Mouse (Mus musculus): ENCODE results near the gene Card14. TPM values are rescaled to one million over a fixed set of nuclear protein-coding genes. Genes with fewer than 3 reads are reported as not detected.

Card14 gene
- polyA plus RNA-seq, 1 experiment, result not detected

DNA sequence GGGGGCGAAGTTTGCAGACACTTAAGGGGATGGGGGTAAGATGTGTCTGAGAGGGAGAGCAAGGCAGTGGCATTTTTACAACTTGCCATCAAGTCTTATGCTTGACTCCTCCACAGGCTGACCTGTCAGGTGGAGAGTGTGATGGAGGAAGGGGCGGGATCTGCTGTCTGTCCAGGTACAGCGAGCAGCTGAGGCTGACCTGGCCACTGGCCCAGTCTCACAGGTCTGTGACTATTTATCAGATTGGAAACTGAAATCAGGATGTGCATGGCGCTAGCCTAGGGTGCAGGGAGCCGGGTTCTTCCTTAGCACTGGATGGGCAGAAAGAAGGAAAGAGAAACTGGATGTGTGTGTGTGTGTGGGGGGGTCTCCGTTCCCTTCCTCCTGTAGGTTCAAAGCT lies 86.6 kb downstream of the Card14 start:
- Histone ChIP-seq H3K4me1 (ENCODE audit: control insufficient read depth, insufficient read depth, low read length) (peaks cover 23% of the 10 kb centered on the region), H3K27ac (ENCODE audit: insufficient read depth, low read depth, low read length) (no peak overlapping the region), H3K4me3 (ENCODE audit: insufficient read depth, low read depth, low read length) (no peak overlapping the region)
- no peak for TF ChIP-seq POLR2A (IDR thresholded peaks at IDR 0.05; ENCODE audit: insufficient read depth, low read depth, low read length)
- no peak for TF ChIP-seq CTCF (IDR thresholded peaks at IDR 0.05; ENCODE audit: insufficient read depth, low read depth, low read length)
- WGBS, result 81% methylated on average over 6 of the region's 6 CpGs

Other genes with a start within 250 kb of the Card14 start
- gene Cbx4, start 221.5 kb upstream of the Card14 start, polyA plus RNA-seq (2012; ENCODE audit: insufficient read depth, insufficient read length, low replicate concordance, missing spikeins), result not detected in 2 replicates
- gene Tbc1d16, start 79.3 kb upstream of the Card14 start, polyA plus RNA-seq (2012; ENCODE audit: insufficient read depth, insufficient read length, low replicate concordance, missing spikeins), result not detected in 2 replicates
- not detected in 2 replicates for gene Ccdc40, start 79.2 kb upstream of the Card14 start, polyA plus RNA-seq (2012; ENCODE audit: insufficient read depth, insufficient read length, low replicate concordance, missing spikeins)
- not detected in 2 replicates for gene Gaa, start 39.9 kb upstream of the Card14 start, polyA plus RNA-seq (2012; ENCODE audit: insufficient read depth, insufficient read length, low replicate concordance, missing spikeins)
- gene Eif4a3, start 7.7 kb upstream of the Card14 start, polyA plus RNA-seq (2012; ENCODE audit: insufficient read depth, insufficient read length, low replicate concordance, missing spikeins), result not detected in 2 replicates
- gene Sgsh, start 47.8 kb downstream of the Card14 start, polyA plus RNA-seq (2012; ENCODE audit: insufficient read depth, insufficient read length, low replicate concordance, missing spikeins), result not detected in 2 replicates
- not detected in 2 replicates for gene Slc26a11, start 47.8 kb downstream of the Card14 start, polyA plus RNA-seq (2012; ENCODE audit: insufficient read depth, insufficient read length, low replicate concordance, missing spikeins)
- gene Rnf213, start 85.3 kb downstream of the Card14 start, polyA plus RNA-seq (2012; ENCODE audit: insufficient read depth, insufficient read length, low replicate concordance, missing spikeins), result not detected in 2 replicates
- not detected in 2 replicates for gene Endov, start 183.6 kb downstream of the Card14 start, polyA plus RNA-seq (2012; ENCODE audit: insufficient read depth, insufficient read length, low replicate concordance, missing spikeins)
- gene Nptx1, start 240.0 kb downstream of the Card14 start, polyA plus RNA-seq (2012; ENCODE audit: insufficient read depth, insufficient read length, low replicate concordance, missing spikeins), result not detected in 2 replicates

Measured in olfactory bulb, adult 2 months (tissue).